Mouse (Mus musculus) macrophage (primary cell): Measurements from ENCODE around the gene Adgra3. TPM values are rescaled to one million over a fixed set of nuclear protein-coding genes. Genes with fewer than 3 reads are reported as not detected.

Experiments
- H3K27ac ChIP-seq: fragments of 350-480 bp; formaldehyde crosslinking; 2 replicates; pipeline ENCODE4 v1.9.0; 2021
- H3K36me3 ChIP-seq: fragments of 350-480 bp; formaldehyde crosslinking; 2 replicates; pipeline ENCODE4 v1.9.0; 2021; ENCODE audit errors: inconsistent target
- H3K4me3 ChIP-seq: fragments of 350-480 bp; formaldehyde crosslinking; 2 replicates; pipeline ENCODE4 v1.9.0; 2021; ENCODE audit errors: inconsistent target
- H3K79me2 ChIP-seq: fragments of 350-480 bp; formaldehyde crosslinking; 2 replicates; pipeline ENCODE4 v1.9.0; 2021; ENCODE audit errors: inconsistent target
- WGBS: methylation state at CpG from one replicate; pipeline ENCODE4 v1.1.7; 2026; ENCODE audit warnings: inconsistent platforms; ENCODE audit not compliant: missing documents; 5-methylcytosine and 5-hydroxymethylcytosine counted together
- polyA plus RNA-seq: library from polyadenylated mRNA; stranded (reverse); fragments of 250-400 nt; gene quantifications from 3 replicates; pipeline ENCODE4 v1.2.4, GENCODE M21; 2018; ENCODE audit warnings: inconsistent platforms

Gene Adgra3
- polyA plus RNA-seq, 1 experiment from 2014 or later = 1.8 TPM

GRCm38 (mm10) chr5:50042274-50042943, 16.4 kb downstream of the Adgra3 start:
- Histone ChIP-seq H3K79me2 (no peaks in the 10 kb centered on the region), H3K27ac (no peak overlapping the region), H3K4me3 (no peak overlapping the region), H3K36me3 (no peaks in the 10 kb centered on the region)
- WGBS = 75% methylated on average over 7 of the region's 7 CpGs

- Histone ChIP-seq H3K4me3 (no peak overlapping the region), H3K27ac (no peak overlapping the region), H3K36me3 (no peaks in the 10 kb centered on the region), H3K79me2 (no peaks in the 10 kb centered on the region)
- WGBS = 86% methylated on average over 6 of the region's 6 CpGs
These were observed 19.3 kb downstream of the Adgra3 start for GRCm38 (mm10) chr5:50039521-50039920.

GRCm38 (mm10) chr5:50037666-50038065, 21.1 kb downstream of the Adgra3 start:
- H3K4me3 ChIP-seq = no peak overlapping the region
- WGBS = 93% methylated on average over 7 of the region's 8 CpGs
- no peak overlapping the region for H3K27ac ChIP-seq
- no peaks in the 10 kb centered on the region for H3K36me3 ChIP-seq
- H3K79me2 ChIP-seq = no peaks in the 10 kb centered on the region

- no peak overlapping the region for H3K4me3 ChIP-seq
- no peaks in the 10 kb centered on the region for H3K79me2 ChIP-seq
- 85% methylated on average over 8 of the region's 8 CpGs for WGBS
- no peaks in the 10 kb centered on the region for H3K36me3 ChIP-seq
- H3K27ac ChIP-seq = no peak overlapping the region
These were observed 23.8 kb downstream of the Adgra3 start for GRCm38 (mm10) chr5:50034900-50035514.

- Histone ChIP-seq H3K36me3 (no peaks in the 10 kb centered on the region), H3K27ac (no peak overlapping the region), H3K4me3 (no peak overlapping the region), H3K79me2 (no peaks in the 10 kb centered on the region)
- WGBS = 5% methylated on average over 6 of the region's 6 CpGs
These were observed 24.6 kb downstream of the Adgra3 start for GRCm38 (mm10) chr5:50034231-50034630.

GRCm38 (mm10) chr5:50033660-50034059, 25.1 kb downstream of the Adgra3 start:
- WGBS = 56% methylated on average over 9 of the region's 9 CpGs
- H3K27ac ChIP-seq = no peak overlapping the region
- no peaks in the 10 kb centered on the region for H3K36me3 ChIP-seq
- H3K4me3 ChIP-seq = no peak overlapping the region
- H3K79me2 ChIP-seq = no peaks in the 10 kb centered on the region

GRCm38 (mm10) chr5:50032332-50032731, 26.5 kb downstream of the Adgra3 start:
- H3K36me3 ChIP-seq = no peaks in the 10 kb centered on the region
- H3K79me2 ChIP-seq = no peaks in the 10 kb centered on the region
- H3K27ac ChIP-seq = no peak overlapping the region
- 49% methylated on average over 5 of the region's 5 CpGs for WGBS
- H3K4me3 ChIP-seq = no peak overlapping the region

- 82% methylated on average over 2 of the region's 2 CpGs for WGBS
- Histone ChIP-seq H3K36me3 (no peaks in the 10 kb centered on the region), H3K4me3 (no peak overlapping the region)
These were observed 27.0 kb downstream of the Adgra3 start for GRCm38 (mm10) chr5:50031763-50032272.

GRCm38 (mm10) chr5:50031288-50031687, 27.5 kb downstream of the Adgra3 start:
- Histone ChIP-seq H3K36me3 (no peaks in the 10 kb centered on the region), H3K79me2 (no peaks in the 10 kb centered on the region), H3K27ac (no peak overlapping the region), H3K4me3 (no peak overlapping the region)
- 92% methylated on average over 6 of the region's 6 CpGs for WGBS

More at GRCm38 (mm10) chr5:50031763-50032272, 27.0 kb downstream of the Adgra3 start:
- Histone ChIP-seq H3K27ac (no peak overlapping the region), H3K79me2 (no peaks in the 10 kb centered on the region)

GRCm38 (mm10) chr5:50029662-50030061, 29.1 kb downstream of the Adgra3 start:
- Histone ChIP-seq H3K27ac (no peak overlapping the region), H3K36me3 (no peaks in the 10 kb centered on the region), H3K79me2 (no peaks in the 10 kb centered on the region), H3K4me3 (no peak overlapping the region)
- 69% methylated on average over 6 of the region's 6 CpGs for WGBS

- H3K36me3 ChIP-seq = no peaks in the 10 kb centered on the region
- H3K27ac ChIP-seq = no peak overlapping the region
- no peak overlapping the region for H3K4me3 ChIP-seq
- 82% methylated on average over 5 of the region's 5 CpGs for WGBS
- H3K79me2 ChIP-seq = no peaks in the 10 kb centered on the region
These were observed 31.2 kb downstream of the Adgra3 start for GRCm38 (mm10) chr5:50027561-50027960.

GRCm38 (mm10) chr5:50027001-50027400, 31.8 kb downstream of the Adgra3 start:
- Histone ChIP-seq H3K4me3 (no peak overlapping the region), H3K27ac (no peak overlapping the region), H3K36me3 (no peaks in the 10 kb centered on the region), H3K79me2 (no peaks in the 10 kb centered on the region)
- 86% methylated on average over 7 of the region's 7 CpGs for WGBS

GRCm38 (mm10) chr5:50026148-50026547, 32.7 kb downstream of the Adgra3 start:
- Histone ChIP-seq H3K4me3 (no peak overlapping the region), H3K27ac (no peak overlapping the region), H3K79me2 (no peaks in the 10 kb centered on the region), H3K36me3 (no peaks in the 10 kb centered on the region)
- 72% methylated on average over 3 of the region's 3 CpGs for WGBS

GRCm38 (mm10) chr5:50024097-50024496, 34.7 kb downstream of the Adgra3 start:
- H3K4me3 ChIP-seq = no peak overlapping the region
- no peaks in the 10 kb centered on the region for H3K36me3 ChIP-seq
- no peak overlapping the region for H3K27ac ChIP-seq
- WGBS = 91% methylated on average over 6 of the region's 6 CpGs
- H3K79me2 ChIP-seq = no peaks in the 10 kb centered on the region

GRCm38 (mm10) chr5:50015987-50016587, 42.7 kb downstream of the Adgra3 start:
- H3K27ac ChIP-seq = no peak overlapping the region
- 71% methylated on average over 5 of the region's 5 CpGs for WGBS
- no peak overlapping the region for H3K4me3 ChIP-seq
- H3K36me3 ChIP-seq = no peaks in the 10 kb centered on the region
- H3K79me2 ChIP-seq = no peaks in the 10 kb centered on the region
